Mouse (Mus musculus): ENCODE data around the gene She.

Gene She

DNA sequence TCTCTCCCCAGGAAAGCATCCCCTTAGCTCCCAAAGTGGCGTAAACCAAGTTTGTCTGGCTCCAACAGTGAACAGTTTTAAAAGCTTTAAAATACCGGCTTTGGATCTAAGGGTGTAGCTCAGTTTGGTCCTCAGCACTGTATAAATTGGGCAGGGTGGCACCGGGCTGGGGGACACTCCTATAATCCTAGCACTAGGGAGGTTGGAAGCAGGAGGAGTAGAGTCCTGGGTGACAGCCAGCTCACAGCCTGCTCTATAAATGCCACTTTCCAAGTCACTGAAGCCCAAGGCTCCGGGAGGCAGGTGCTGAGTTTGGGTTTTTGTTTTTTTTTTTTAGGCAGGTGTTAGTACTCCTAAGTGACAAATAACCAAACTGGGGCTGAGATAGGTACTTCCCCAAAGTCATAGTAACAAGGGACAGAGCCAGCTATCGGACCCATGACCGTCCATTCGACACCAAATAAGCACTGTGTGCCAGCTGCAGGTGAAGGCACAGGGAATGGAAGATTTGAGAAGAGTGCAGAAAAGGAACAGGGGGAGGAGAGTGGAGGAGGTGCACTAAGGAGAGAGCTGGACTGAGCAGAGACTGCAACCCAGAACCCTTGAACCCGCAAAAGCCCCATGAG, 51.5 kb downstream of the She start:
- DNase-seq (ENCODE audit: extremely low spot score, low spot score) = no peak

DNA sequence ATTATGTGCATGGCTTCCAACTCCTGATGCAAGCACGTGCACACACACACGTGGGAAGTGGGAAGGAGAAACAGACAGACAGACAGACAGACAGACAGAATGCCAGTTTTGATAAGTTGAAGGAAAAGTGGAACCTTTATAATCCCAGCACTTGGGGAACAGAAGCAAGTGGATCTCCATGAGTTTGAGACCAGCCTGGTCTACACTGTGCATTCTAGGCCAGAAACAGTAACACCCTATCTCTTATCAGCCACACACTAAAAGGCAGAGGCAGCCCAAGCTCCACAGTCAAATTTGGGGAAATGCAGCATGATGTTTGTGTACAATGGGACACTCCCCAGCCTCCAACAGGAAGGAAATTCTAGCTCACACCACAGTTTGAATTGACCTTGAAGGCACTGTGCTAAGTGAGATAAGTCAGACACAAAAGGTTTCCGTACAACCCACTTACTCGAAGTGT, 52.4 kb downstream of the She start:
- no peak for DNase-seq (ENCODE audit: extremely low spot score, low spot score)

DNA sequence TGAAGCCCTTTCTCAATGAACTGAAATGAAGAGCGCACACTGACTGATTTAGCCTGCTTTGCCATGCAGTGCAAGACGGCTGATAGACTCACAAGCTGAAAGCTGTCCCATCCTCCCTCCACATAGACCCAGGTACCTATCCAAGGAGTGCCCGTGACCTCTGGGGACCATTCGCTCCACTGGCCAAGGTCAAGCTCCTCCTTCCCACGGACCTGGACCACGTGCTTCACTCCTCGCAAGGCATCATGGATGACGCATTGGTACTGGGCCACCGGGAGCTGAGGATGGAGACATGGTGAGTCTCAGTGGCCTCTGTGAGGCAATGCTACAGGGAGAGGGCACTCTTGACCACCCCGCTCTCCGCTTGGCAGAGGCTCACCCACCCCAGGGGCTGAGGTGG, 54.6 kb downstream of the She start:
- DNase-seq (ENCODE audit: extremely low spot score, low spot score) = no peak

DNA sequence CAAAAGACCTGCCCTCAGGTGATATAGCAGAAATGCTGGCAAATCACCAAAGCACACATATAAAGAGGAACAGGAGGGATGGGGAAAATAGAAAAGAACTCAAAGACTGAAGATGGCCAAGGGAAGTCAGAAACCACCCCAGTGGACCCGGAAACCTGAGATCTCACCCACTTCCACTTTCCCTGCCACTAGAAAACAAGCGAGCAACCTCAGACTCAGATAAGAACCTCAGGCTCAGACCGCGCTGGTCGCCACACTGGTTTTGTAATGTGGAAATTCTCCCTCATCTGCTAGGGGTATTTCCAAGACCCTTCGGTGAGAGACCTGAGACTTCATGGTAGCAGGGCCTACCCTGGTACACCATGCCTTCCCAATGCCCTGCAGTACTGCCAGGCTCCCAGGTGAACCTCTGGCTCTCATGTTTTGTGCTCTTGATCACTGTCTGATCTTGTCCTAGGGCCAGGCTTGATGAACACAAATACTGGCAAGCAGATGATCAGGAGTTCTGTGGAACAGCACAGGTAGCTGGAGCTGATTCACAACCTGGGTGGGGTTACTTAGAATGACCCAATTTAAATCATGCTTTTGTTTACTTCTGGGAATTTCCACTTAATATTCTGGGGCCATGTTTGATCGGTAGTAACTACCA, 56.5 kb downstream of the She start:
- no peak for DNase-seq (ENCODE audit: extremely low spot score, low spot score)

DNA sequence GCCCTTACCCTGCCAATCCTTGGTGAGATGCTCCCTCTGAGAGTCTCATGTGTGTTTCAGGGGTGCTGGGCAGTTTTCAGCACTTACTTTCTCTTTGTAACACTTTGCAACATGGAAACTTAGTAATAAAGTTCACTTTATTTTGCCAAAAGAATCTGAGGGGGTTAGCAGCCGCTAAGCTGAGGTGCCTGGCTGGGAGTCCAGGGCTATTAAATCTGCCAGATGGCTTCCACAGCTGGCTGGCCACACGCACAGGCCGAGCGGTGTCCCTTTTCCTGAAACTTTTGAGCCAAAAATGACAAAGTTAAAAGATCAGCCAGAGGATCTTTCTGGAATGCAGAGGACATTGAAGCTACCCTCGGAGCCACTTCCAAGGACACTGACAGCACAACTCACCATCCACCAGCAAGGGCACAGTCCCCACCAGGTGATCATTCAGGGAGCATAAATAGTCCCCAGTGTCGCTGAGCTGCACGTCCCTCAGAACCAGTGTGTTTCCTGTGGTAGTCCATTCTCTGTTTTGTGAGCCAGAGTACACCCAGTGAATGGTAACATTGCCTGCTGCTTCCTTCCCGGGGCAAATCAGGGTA, 58.8 kb downstream of the She start:
- DNase-seq (ENCODE audit: extremely low spot score, low spot score) = no peak

DNA sequence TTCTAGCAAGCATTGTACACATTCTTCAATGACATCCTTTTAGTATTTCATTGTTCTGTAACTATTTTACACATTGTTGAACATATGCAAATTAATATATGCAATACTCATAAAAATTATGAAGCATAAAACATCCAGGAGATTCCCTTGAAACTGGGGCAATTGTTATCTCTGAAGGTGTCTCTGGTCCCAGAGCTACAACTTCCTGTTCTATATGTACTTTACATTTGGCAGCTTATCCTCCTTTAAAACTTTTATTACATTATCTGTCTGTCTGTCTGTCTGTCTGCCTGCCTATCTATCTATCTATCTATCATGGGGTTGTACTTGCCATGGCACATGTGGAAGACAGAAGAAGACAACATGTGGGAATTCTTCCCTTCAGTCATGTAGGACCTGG, 60.5 kb downstream of the She start:
- DNase-seq (ENCODE audit: extremely low spot score, low spot score) = no peak

DNA sequence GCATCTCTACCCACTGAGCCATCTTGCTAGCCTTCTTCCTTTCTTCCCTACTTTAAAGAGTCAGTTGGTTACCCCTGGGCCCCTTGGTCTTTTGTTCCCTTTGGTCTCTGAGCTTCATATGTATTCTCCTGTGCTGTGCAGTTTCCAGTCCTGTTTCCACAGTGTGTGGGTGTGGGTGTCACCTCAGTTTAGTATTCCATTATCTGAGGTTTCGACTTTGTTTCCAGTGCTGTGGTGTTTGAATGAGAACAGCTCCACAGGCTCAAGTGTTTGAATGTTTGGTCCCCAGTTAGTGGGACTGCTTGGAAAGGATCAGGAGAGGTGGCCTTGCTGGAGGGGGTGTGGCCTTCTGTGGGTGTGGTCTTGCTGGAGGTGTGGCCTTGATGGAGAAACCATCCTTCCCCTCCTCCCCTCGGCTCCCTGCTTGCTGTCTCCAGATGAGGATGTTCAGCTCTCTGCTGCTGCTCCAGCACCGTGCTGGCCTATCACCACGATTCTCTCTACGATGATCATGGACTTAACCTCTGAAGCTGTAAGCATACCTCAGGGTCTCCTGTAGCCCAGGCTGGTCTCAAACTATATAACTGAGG, 61.4 kb downstream of the She start:
- DNase-seq (ENCODE audit: extremely low spot score, low spot score) = no peak

DNA sequence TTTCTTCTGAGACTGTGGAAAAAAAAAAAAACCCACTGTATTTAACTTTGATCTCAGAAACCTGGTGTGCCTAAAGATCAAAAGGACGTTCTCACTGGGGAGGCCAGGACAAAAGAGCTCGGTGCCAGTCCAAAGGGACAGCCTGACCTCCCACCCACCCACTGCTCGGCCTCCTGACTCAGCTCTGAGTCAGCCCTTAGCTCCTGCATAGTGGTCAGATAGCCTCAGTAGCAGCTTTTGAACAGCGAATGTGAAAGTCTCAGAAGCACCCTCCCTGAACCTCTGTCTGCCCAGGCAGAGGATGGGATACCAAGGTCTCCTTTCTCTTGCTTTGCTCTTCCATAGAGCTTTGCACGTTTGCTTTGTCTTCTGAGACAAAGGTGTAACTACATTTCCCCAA, 65.4 kb downstream of the She start:
- DNase-seq (ENCODE audit: extremely low spot score, low spot score) = peak; percentile 28

DNA sequence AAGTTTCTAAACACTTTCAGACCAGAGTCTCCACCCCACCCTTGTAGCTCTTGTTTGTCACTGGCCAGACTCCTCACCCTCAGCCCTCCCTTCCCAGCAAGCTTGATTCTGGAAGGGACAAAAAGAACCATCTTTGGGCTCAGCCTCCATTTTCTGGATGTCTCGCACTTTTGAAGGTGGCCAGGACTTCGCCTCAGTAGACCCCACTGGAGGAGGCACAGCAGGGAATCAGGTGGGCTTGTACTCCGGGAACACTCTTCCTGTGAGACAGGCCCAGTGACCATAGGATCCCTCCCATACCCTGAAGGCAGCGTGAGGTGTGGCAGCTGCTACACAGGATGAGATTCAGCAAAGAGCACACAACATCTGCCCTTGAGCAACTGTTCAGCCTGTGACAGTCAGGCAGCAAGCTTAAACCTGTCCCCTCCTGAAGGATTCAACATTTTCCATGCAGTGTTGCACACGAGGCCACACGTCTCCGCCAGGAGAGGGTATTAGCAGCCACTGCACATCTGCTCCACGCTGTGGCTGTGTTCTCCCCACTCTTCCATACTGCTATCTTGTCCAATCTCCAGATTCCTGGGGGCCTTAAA, 66.1 kb downstream of the She start:
- no peak for DNase-seq (ENCODE audit: extremely low spot score, low spot score)

DNA sequence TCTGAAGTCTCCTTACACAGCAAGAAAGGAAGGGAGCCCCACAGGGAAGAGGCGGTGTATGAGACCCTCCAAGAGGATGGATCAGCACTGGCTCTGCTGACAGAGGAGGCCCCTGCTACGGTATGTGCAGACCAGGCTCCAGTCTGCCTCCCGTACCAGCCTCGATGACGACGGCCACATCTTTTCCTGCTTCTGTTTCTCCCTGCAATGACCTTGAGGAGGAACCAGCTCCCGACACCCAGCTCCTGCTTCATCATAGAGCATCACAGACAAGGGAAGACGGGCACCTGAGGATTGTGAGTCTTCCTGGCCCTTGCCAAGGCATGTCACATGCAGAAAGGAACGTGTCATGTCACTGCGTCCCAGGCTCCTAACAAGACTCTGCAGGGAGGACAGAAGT, 66.8 kb downstream of the She start:
- no peak for DNase-seq (ENCODE audit: extremely low spot score, low spot score)

DNA sequence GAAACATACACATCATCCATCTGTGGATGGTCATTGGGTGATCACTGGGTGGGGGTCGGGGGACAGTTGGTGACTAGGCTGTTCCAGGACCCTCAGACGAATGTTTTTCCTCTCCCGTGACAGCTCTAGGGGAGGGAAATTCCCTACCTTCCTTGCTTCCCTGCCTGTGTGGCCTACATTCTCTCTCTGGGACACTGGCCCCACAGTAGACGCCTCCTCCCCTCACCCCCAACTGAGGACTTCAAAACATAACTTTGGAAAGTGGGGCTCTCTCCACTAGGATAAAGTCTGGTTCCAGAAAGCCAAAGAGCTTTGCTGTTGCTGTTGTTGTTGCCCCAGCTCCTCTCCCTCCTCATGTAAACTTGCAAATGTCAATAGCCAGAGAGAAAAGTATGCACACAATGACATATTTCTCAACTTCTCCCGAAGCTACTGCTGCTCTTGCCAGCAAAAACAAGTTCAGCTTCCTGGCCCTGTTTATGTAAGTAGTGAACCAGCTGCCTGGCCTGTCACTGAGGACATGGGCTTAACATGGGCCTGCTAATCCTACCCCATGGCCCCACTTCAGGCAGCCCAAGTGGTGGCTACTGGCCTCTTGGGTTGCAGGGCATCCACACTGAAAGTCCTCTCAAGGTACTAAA, 67.8 kb downstream of the She start:
- DNase-seq (ENCODE audit: extremely low spot score, low spot score) = no peak

DNA sequence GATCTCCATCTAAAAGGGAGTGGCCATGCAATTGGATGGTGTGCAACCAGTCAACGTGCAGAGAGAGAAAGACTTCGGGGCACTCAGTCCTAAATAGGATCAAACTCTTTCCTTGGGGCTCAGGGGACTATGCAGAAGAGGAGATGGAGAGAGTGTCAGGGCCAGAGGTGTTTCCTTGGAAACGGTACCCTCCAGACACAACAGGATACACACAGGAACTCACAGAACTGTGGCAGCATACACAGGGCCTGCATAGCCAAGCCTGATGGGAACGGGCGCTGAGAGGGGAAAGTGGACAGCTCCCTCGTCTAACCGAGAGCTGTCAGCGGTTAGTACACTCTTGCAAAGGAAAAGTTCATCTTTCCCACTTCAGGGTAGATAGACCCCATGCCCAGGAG, 68.3 kb downstream of the She start:
- no peak for DNase-seq (ENCODE audit: extremely low spot score, low spot score)

DNA sequence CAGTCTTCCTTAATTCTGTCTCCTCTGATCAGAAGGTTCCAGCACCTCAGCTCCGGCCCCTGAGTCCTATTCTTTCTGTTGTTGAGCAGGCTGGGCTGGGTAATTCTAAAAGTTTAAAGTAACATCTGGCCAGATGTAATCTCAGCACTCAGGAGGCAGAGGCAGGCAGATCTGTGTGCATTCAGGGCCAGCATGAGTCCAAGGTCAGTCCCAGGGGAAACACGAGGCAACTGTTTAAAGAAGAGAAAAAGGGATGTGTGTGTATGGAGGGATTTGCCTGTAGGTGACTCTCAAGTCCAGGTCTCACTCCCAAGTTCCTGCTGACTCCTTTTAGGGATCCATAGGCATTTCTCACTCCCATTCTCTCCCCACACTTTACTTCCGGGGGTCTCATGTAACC, 76.7 kb downstream of the She start:
- DNase-seq (ENCODE audit: extremely low spot score, low spot score) = no peak
